Comparison of ENCODE assay signal across 33 mouse cellular contexts in genomic region chr2:48830492-48830891, GRCm38 (mm10).
"Had no signal": no experiment of that assay in that cellular context is flagged by ENCODE, and none has a peak within 500 bp of the region (broad histone marks: within the 10 kb centered on the region; RNA-seq: fewer than 3 reads in every experiment).

No protein-coding gene starts in this region.

- H3K36me3 ChIP-seq: limb, embryonic 10.5 days; limb, embryonic 12.5 days; limb, embryonic 13.5 days; limb, embryonic 15.5 days; liver, embryonic 12.5 days; liver, embryonic 13.5 days; liver, embryonic 15.5 days; lung, embryonic 15.5 days; midbrain, embryonic 10.5 days; midbrain, embryonic 12.5 days; midbrain, embryonic 13.5 days; midbrain, embryonic 15.5 days; neural tube, embryonic 12.5 days; neural tube, embryonic 13.5 days had no signal

- H3K9ac ChIP-seq: limb, embryonic 12.5 days; limb, embryonic 13.5 days; limb, embryonic 15.5 days; liver, embryonic 12.5 days; liver, embryonic 13.5 days; liver, embryonic 14.5 days; liver, embryonic 15.5 days; liver, postnatal 0 days; lung, embryonic 14.5 days; lung, embryonic 15.5 days; midbrain, embryonic 12.5 days; midbrain, embryonic 13.5 days; midbrain, embryonic 15.5 days; neural tube, embryonic 12.5 days; neural tube, embryonic 13.5 days had no signal

- H3K4me3 ChIP-seq: limb, embryonic 10.5 days; limb, embryonic 12.5 days; limb, embryonic 13.5 days; limb, embryonic 15.5 days; liver, embryonic 12.5 days; liver, embryonic 13.5 days; liver, embryonic 15.5 days; lung, embryonic 15.5 days; megakaryocyte, embryonic 14.5 days; midbrain, embryonic 10.5 days; midbrain, embryonic 12.5 days; midbrain, embryonic 13.5 days; midbrain, embryonic 15.5 days; myocyte; neural tube, embryonic 12.5 days; neural tube, embryonic 13.5 days had no signal

- H3K27me3 ChIP-seq: limb, embryonic 12.5 days; limb, embryonic 13.5 days; limb, embryonic 15.5 days; liver, embryonic 12.5 days; liver, embryonic 13.5 days; liver, embryonic 15.5 days; lung, embryonic 15.5 days; megakaryocyte, embryonic 14.5 days; midbrain, embryonic 12.5 days; midbrain, embryonic 13.5 days; midbrain, embryonic 15.5 days; neural tube, embryonic 12.5 days; neural tube, embryonic 13.5 days had no signal

- H3K27ac ChIP-seq: limb, embryonic 10.5 days; limb, embryonic 12.5 days; limb, embryonic 13.5 days; limb, embryonic 15.5 days; liver, embryonic 12.5 days; liver, embryonic 13.5 days; liver, embryonic 14.5 days; liver, embryonic 15.5 days; lung, embryonic 15.5 days; macrophage; midbrain, embryonic 10.5 days; midbrain, embryonic 12.5 days; midbrain, embryonic 13.5 days; midbrain, embryonic 15.5 days; neural tube, embryonic 12.5 days; neural tube, embryonic 13.5 days had no signal

- ATAC-seq: liver, embryonic 12.5 days; liver, postnatal 0 days; lung, postnatal 0 days; midbrain, embryonic 13.5 days; midbrain, embryonic 15.5 days; midbrain, embryonic 16.5 days had no signal

- H3K4me1 ChIP-seq: limb, embryonic 10.5 days; limb, embryonic 13.5 days; limb, embryonic 15.5 days; liver, embryonic 15.5 days; midbrain, embryonic 12.5 days; midbrain, embryonic 15.5 days had no signal

- H3K9me3 ChIP-seq: limb, embryonic 10.5 days; limb, embryonic 12.5 days; limb, embryonic 13.5 days; limb, embryonic 15.5 days; liver, embryonic 12.5 days; liver, embryonic 13.5 days; liver, embryonic 15.5 days; lung, embryonic 15.5 days; megakaryocyte, embryonic 14.5 days; midbrain, embryonic 10.5 days; midbrain, embryonic 12.5 days; midbrain, embryonic 13.5 days; midbrain, embryonic 15.5 days; neural tube, embryonic 12.5 days; neural tube, embryonic 13.5 days had no signal

- H3K4me2 ChIP-seq: limb, embryonic 12.5 days; limb, embryonic 13.5 days; limb, embryonic 15.5 days; liver, embryonic 11.5 days; liver, embryonic 12.5 days; liver, embryonic 13.5 days; liver, embryonic 15.5 days; lung, embryonic 14.5 days; lung, embryonic 15.5 days; midbrain, embryonic 11.5 days; midbrain, embryonic 12.5 days; midbrain, embryonic 13.5 days; midbrain, embryonic 15.5 days; neural tube, embryonic 12.5 days; neural tube, embryonic 13.5 days had no signal

- DNase-seq: left cerebral cortex, postnatal 4 days; liver; liver, embryonic 13.5 days; liver, postnatal 0 days; lung, adult 18-20 months; lung, adult 2 months; lung, embryonic 14.5 days; lung, postnatal 10 days; lung, postnatal 14 days; lung, postnatal 36 days; lung, postnatal 4 days; midbrain, embryonic 14.5 days had no signal
